In genomic region chr9:114729911-114730805, GRCm38 (mm10) we compare ENCODE assay signal across 8 mouse cellular contexts. TPM values are rescaled to one million over a fixed set of nuclear protein-coding genes. Genes with fewer than 3 reads are reported as not detected.
DNase-seq lines count a peak whose midpoint lies in the region; ATAC-seq lines count a peak whose summit lies in the region.

No protein-coding gene starts in this region.

- H3K4me3 ChIP-seq in forebrain, embryonic 12.5 days (replicated peaks): peak overlapping the region; percentile 79; the same call in 1 of the 2 replicates
- H3K4me3 ChIP-seq in liver, embryonic 12.5 days: peak overlapping the region; percentile 89
- peak overlapping the region; percentile 72 for H3K4me3 ChIP-seq in stomach, embryonic 14.5 days (ENCODE audit: low read depth, low read length)

- 51% methylated on average over 22 of the region's 30 CpGs for WGBS in forebrain, embryonic 12.5 days
- WGBS in liver, embryonic 12.5 days (ENCODE audit: insufficient replicate concordance): 21% methylated on average over 23 of the region's 30 CpGs
- WGBS in stomach, embryonic 14.5 days: 28% methylated on average over 27 of the region's 30 CpGs

- H3K9ac ChIP-seq in forebrain, embryonic 12.5 days: no peak overlapping the region
- H3K9ac ChIP-seq in liver, embryonic 12.5 days: peak overlapping the region; percentile 45
- H3K9ac ChIP-seq in stomach, embryonic 14.5 days (replicated peaks; ENCODE audit: low read depth, low read length): no peak overlapping the region

- peak overlapping the region; percentile 70; the same call in 1 of the 2 replicates for H3K4me2 ChIP-seq in forebrain, embryonic 12.5 days
- H3K4me2 ChIP-seq in liver, embryonic 12.5 days: peak overlapping the region; percentile 88
- H3K4me2 ChIP-seq in stomach, embryonic 14.5 days (replicated peaks; ENCODE audit: low read depth, low read length): peak overlapping the region; percentile 46

- H3K9me3 ChIP-seq in forebrain, embryonic 12.5 days: no peaks in the 10 kb centered on the region
- no peaks in the 10 kb centered on the region for H3K9me3 ChIP-seq in liver, embryonic 12.5 days (replicated peaks)
- H3K9me3 ChIP-seq in stomach, embryonic 14.5 days (ENCODE audit: control insufficient read depth, low read depth, low read length): no peaks in the 10 kb centered on the region

- H3K36me3 ChIP-seq in forebrain, embryonic 12.5 days (replicated peaks): peaks cover 5% of the 10 kb centered on the region
- peaks cover 5% of the 10 kb centered on the region; the same call in 1 of the 2 replicates for H3K36me3 ChIP-seq in liver, embryonic 12.5 days
- no peaks in the 10 kb centered on the region for H3K36me3 ChIP-seq in stomach, embryonic 14.5 days (ENCODE audit: control insufficient read depth, insufficient read depth, low read length)

- H3K27ac ChIP-seq in forebrain, embryonic 12.5 days: no peak overlapping the region
- peak overlapping the region; percentile 58 for H3K27ac ChIP-seq in liver, embryonic 12.5 days
- H3K27ac ChIP-seq in stomach, embryonic 14.5 days (ENCODE audit: low read length): no peak overlapping the region; the same call in 1 of the 2 replicates

- peak; percentile 92 for DNase-seq in heart, adult 11 months
- DNase-seq in heart, adult 9 months (ENCODE audit: low spot score in 2 of 2): no peak
- no peak for DNase-seq in cerebellum, adult 9-11 months

- peak; percentile 47 for ATAC-seq in CD4-positive, CD25-positive, alpha-beta regulatory T cell, adult 4 months
- 0 out of 2 replicates have a peak, but pooled peaks have one; percentile 6 for ATAC-seq in forebrain, embryonic 12.5 days (ENCODE audit: low FRiP score)
- ATAC-seq in liver, embryonic 12.5 days: no peak
- no peak for ATAC-seq in stomach, embryonic 14.5 days (ENCODE audit: insufficient number of reproducible peaks, insufficient read depth, low FRiP score, low read depth)
- no peak for ATAC-seq in cerebellum, adult (ENCODE audit: insufficient number of reproducible peaks, low FRiP score, low TSS enrichment)

- H3K4me1 ChIP-seq in forebrain, embryonic 12.5 days: peaks cover 18% of the 10 kb centered on the region
- H3K4me1 ChIP-seq in liver, embryonic 12.5 days: peaks cover 63% of the 10 kb centered on the region
- H3K4me1 ChIP-seq in stomach, embryonic 14.5 days (ENCODE audit: control insufficient read depth, insufficient read depth, low read length): peaks cover 15% of the 10 kb centered on the region

- H3K27me3 ChIP-seq in forebrain, embryonic 12.5 days: no peaks in the 10 kb centered on the region
- no peaks in the 10 kb centered on the region for H3K27me3 ChIP-seq in liver, embryonic 12.5 days (replicated peaks)
- H3K27me3 ChIP-seq in stomach, embryonic 14.5 days (ENCODE audit: control insufficient read depth, insufficient read depth, low read length): no peaks in the 10 kb centered on the region

RNA-seq across cellular contexts. Expression of gene Cmtm6, which starts 0.8 kb away (rescaled TPM):
- 10 to 100 TPM; 74.0 to 81.7 TPM for polyA plus RNA-seq in CD4-positive, CD25-positive, alpha-beta regulatory T cell, adult 4 months (2017; shearing (Covaris generic))
- polyA plus RNA-seq in forebrain, embryonic 12.5 days (2016; fragmentation: Nextera tagmentation; extraction: Ambion mirVana): 25.4 and 25.6 TPM in 2 replicates
- 26.0 and 29.1 TPM in 2 replicates for polyA plus RNA-seq in liver, embryonic 12.5 days (2016; fragmentation: Nextera tagmentation; extraction: Ambion mirVana)
- 56.7 and 62.1 TPM in 2 replicates for polyA plus RNA-seq in stomach, embryonic 14.5 days (2014; fragmentation: Nextera tagmentation; extraction: Ambion mirVana)

RNA-seq across cellular contexts. Expression of gene Dync1li1, which starts 41.6 kb away (rescaled TPM):
- polyA plus RNA-seq in CD4-positive, CD25-positive, alpha-beta regulatory T cell, adult 4 months (2017; shearing (Covaris generic)): 10 to 100 TPM; 45.1 to 46.5 TPM
- 101 and 104 TPM in 2 replicates for polyA plus RNA-seq in forebrain, embryonic 12.5 days (2016; fragmentation: Nextera tagmentation; extraction: Ambion mirVana)
- polyA plus RNA-seq in liver, embryonic 12.5 days (2016; fragmentation: Nextera tagmentation; extraction: Ambion mirVana): 37.7 and 41.3 TPM in 2 replicates
- polyA plus RNA-seq in stomach, embryonic 14.5 days (2014; fragmentation: Nextera tagmentation; extraction: Ambion mirVana): 56.0 and 64.3 TPM in 2 replicates

RNA-seq across cellular contexts. Expression of gene Cmtm7, which starts 51.5 kb away (rescaled TPM):
- polyA plus RNA-seq in CD4-positive, CD25-positive, alpha-beta regulatory T cell, adult 4 months (2017; shearing (Covaris generic)): 10 to 100 TPM; 78.3 to 83.4 TPM
- 32.3 and 41.2 TPM in 2 replicates for polyA plus RNA-seq in forebrain, embryonic 12.5 days (2016; fragmentation: Nextera tagmentation; extraction: Ambion mirVana)
- polyA plus RNA-seq in liver, embryonic 12.5 days (2016; fragmentation: Nextera tagmentation; extraction: Ambion mirVana): 69.9 and 70.4 TPM in 2 replicates
- polyA plus RNA-seq in stomach, embryonic 14.5 days (2014; fragmentation: Nextera tagmentation; extraction: Ambion mirVana): 97.4 and 101 TPM in 2 replicates

Comparison
In these comparisons a context has a peak if more than half of its experiments do, and no peak if none do; other contexts are left out.
1. ATAC-seq: peak in CD4-positive, CD25-positive, alpha-beta regulatory T cell, adult 4 months (single experiment) and forebrain, embryonic 12.5 days (single experiment); none in liver, embryonic 12.5 days (single experiment), stomach, embryonic 14.5 days (single experiment) and cerebellum, adult (single experiment).
2. Peak in every context shown above with its lines, with median percentiles within 50 percentile points of each other: H3K4me2 ChIP-seq and H3K4me3 ChIP-seq.